Mouse (Mus musculus): ENCODE measurements at regions not wholly inside any gene's neighbourhood (a gene's known extent, or its start where the extent isn't known, plus 50 kb on each side); places are given as distances from the start of the nearest gene placed in this dataset.

- CTCF ChIA-PET = interaction anchor here (1.2 to 1.7 kb wide), 3 partner anchors 10 to 25 kb away, joined by 4 read pairs; no protein-coding TSS in a partner anchor
- in situ Hi-C loops (cut with MboI; ENCODE audit: low pct_unique_long_range_greater_than_20kb) = no loop called here
- DNase-seq (ENCODE audit: low read depth, low spot score) = no peak
- no peak for ATAC-seq
- H3K27me3 ChIP-seq = no peaks in the 10 kb centered on the region
- POLR2A ChIA-PET = no interaction called here
- TF ChIP-seq CTCF (IDR thresholded peaks at IDR 0.05) = no peak
These were observed 119.1 kb upstream of the Nbea start for GRCm38 (mm10) chr3:56302346-56303185.

GRCm38 (mm10) chr3:56300769-56301168, 117.3 kb upstream of the Nbea start:
- in situ Hi-C loops (cut with MboI; ENCODE audit: low pct_unique_long_range_greater_than_20kb) = no loop called here
- DNase-seq (ENCODE audit: low read depth, low spot score) (no peak), ATAC-seq (no peak)
- ChIA-PET CTCF (interaction anchor here (1.8 kb wide), 1 partner anchor 10 kb away, joined by 5 read pairs; no protein-coding TSS in a partner anchor), POLR2A (no interaction called here)
- no peaks in the 10 kb centered on the region for H3K27me3 ChIP-seq
- TF ChIP-seq CTCF (IDR thresholded peaks at IDR 0.05) = no peak

GRCm38 (mm10) chr3:56295578-56295977, 112.1 kb upstream of the Nbea start:
- CTCF ChIA-PET = no interaction called here
- no peaks in the 10 kb centered on the region for H3K27me3 ChIP-seq
- no peak for ATAC-seq
- no peak for TF ChIP-seq CTCF (IDR thresholded peaks at IDR 0.05)
- DNase-seq (ENCODE audit: low read depth, low spot score) = no peak
- POLR2A ChIA-PET = interaction anchor here (0.6 kb wide), 1 partner anchor 22 kb away, joined by 3 read pairs; no protein-coding TSS in a partner anchor
- in situ Hi-C loops (cut with MboI; ENCODE audit: low pct_unique_long_range_greater_than_20kb) = no loop called here

- in situ Hi-C loops (cut with MboI; ENCODE audit: low pct_unique_long_range_greater_than_20kb) = no loop called here
- ATAC-seq (peak; percentile 39), DNase-seq (ENCODE audit: low read depth, low spot score) (no peak)
- no peaks in the 10 kb centered on the region for H3K27me3 ChIP-seq
- ChIA-PET POLR2A (interaction anchor here (0.7 kb wide), 1 partner anchor 43 kb away, joined by 3 read pairs; no protein-coding TSS in a partner anchor), CTCF (interaction anchor here (0.9 to 2.3 kb wide), 2 partner anchors 9 to 25 kb away, joined by 3 to 8 read pairs; no protein-coding TSS in a partner anchor)
- TF ChIP-seq CTCF (IDR thresholded peaks at IDR 0.05) = no peak
These were observed 98.0 kb upstream of the Nbea start for GRCm38 (mm10) chr3:56281507-56281906.

GRCm38 (mm10) chr3:56280330-56280957, 96.9 kb upstream of the Nbea start:
- DNase-seq (ENCODE audit: low read depth, low spot score) (no peak), ATAC-seq (peak; percentile 47)
- ChIA-PET POLR2A (no interaction called here), CTCF (interaction anchor here (1.8 to 2.3 kb wide), 2 partner anchors 10 to 18 kb away, joined by 3 to 8 read pairs; no protein-coding TSS in a partner anchor)
- no peaks in the 10 kb centered on the region for H3K27me3 ChIP-seq
- in situ Hi-C loops (cut with MboI; ENCODE audit: low pct_unique_long_range_greater_than_20kb) = no loop called here
- TF ChIP-seq CTCF (IDR thresholded peaks at IDR 0.05) = no peak

GRCm38 (mm10) chr3:56272587-56272986, 89.1 kb upstream of the Nbea start:
- DNase-seq (ENCODE audit: low read depth, low spot score) (no peak), ATAC-seq (no peak)
- ChIA-PET CTCF (no interaction called here), POLR2A (no interaction called here)
- no peaks in the 10 kb centered on the region for H3K27me3 ChIP-seq
- TF ChIP-seq CTCF (IDR thresholded peaks at IDR 0.05) = no peak
- in situ Hi-C loops (cut with MboI; ENCODE audit: low pct_unique_long_range_greater_than_20kb) = no loop called here

GRCm38 (mm10) chr3:56270241-56270830, 86.8 kb upstream of the Nbea start:
- POLR2A ChIA-PET = no interaction called here
- no peak for DNase-seq (ENCODE audit: low read depth, low spot score)
- peak; percentile 86 for ATAC-seq
- in situ Hi-C loops (cut with MboI; ENCODE audit: low pct_unique_long_range_greater_than_20kb) = no loop called here
- no peak for TF ChIP-seq CTCF (IDR thresholded peaks at IDR 0.05)
- no peaks in the 10 kb centered on the region for H3K27me3 ChIP-seq
- CTCF ChIA-PET = interaction anchor here (1.1 kb wide), 1 partner anchor 15 kb away, joined by 3 read pairs; no protein-coding TSS in a partner anchor

GRCm38 (mm10) chr3:56261800-56262561, 78.5 kb upstream of the Nbea start:
- in situ Hi-C loops (cut with MboI; ENCODE audit: low pct_unique_long_range_greater_than_20kb) = no loop called here
- POLR2A ChIA-PET = interaction anchor here (0.9 kb wide), 1 partner anchor 78 kb away, joined by 3 read pairs; the partner anchor contains the start of gene Nbea
- DNase-seq (ENCODE audit: low read depth, low spot score) (peak; percentile 80), ATAC-seq (peak; percentile 97)
- CTCF ChIA-PET = interaction anchor here (0.8 to 1.5 kb wide), 4 partner anchors 17 to 127 kb away, joined by 3 read pairs; no protein-coding TSS in a partner anchor
- no peaks in the 10 kb centered on the region for H3K27me3 ChIP-seq
- TF ChIP-seq CTCF (IDR thresholded peaks at IDR 0.05) = no peak

GRCm38 (mm10) chr3:56256271-56256670, 72.8 kb upstream of the Nbea start:
- TF ChIP-seq CTCF (IDR thresholded peaks at IDR 0.05) = no peak
- ChIA-PET POLR2A (interaction anchor here (0.6 kb wide), 1 partner anchor 109 kb away, joined by 4 read pairs; no protein-coding TSS in a partner anchor), CTCF (interaction anchor here (1.5 kb wide), 1 partner anchor 10 kb away, joined by 4 read pairs; no protein-coding TSS in a partner anchor)
- H3K27me3 ChIP-seq = no peaks in the 10 kb centered on the region
- DNase-seq (ENCODE audit: low read depth, low spot score) (no peak), ATAC-seq (no peak)
- in situ Hi-C loops (cut with MboI; ENCODE audit: low pct_unique_long_range_greater_than_20kb) = no loop called here

- ChIA-PET POLR2A (no interaction called here), CTCF (no interaction called here)
- in situ Hi-C loops (cut with MboI; ENCODE audit: low pct_unique_long_range_greater_than_20kb) = no loop called here
- ATAC-seq = no peak
- DNase-seq (ENCODE audit: low read depth, low spot score) = no peak
- TF ChIP-seq CTCF (IDR thresholded peaks at IDR 0.05) = no peak
- H3K27me3 ChIP-seq = no peaks in the 10 kb centered on the region
These were observed 60.9 kb upstream of the Nbea start for GRCm38 (mm10) chr3:56244370-56244769.

Measured in Patski (cell line).